Mouse (Mus musculus): ENCODE measurements around the gene 2410004P03Rik. TPM values are rescaled to one million over a fixed set of nuclear protein-coding genes. Genes with fewer than 3 reads are reported as not detected.

The 2410004P03Rik gene
- polyA plus RNA-seq, 1 experiment, result 0.04 TPM

DNA sequence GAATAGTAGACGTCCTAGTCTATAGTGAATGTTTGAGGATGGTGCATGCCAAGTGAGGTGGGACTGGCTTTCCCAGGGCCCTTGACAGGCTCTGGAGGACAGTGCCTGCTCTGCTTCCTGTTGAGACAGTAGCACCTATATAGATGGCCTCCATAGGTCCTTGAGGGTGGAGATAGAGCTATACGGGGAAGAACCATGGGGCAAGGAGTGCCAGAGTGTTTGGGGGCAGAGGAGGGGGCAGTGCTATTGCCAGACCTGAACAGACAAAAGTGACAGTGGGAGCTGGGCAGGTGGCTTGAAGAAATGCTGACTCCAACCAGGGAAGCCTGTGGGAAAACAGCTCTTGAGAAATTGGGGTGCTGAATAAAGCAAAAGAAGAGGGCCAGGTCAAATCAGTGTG is 17.2 kb downstream of the 2410004P03Rik start:
- Histone ChIP-seq H3K4me2 (ENCODE audit: low read depth) (no peak overlapping the region), H3K36me3 (ENCODE audit: control insufficient read depth, insufficient read depth) (peaks cover 24% of the 10 kb centered on the region), H3K27me3 (ENCODE audit: control insufficient read depth, insufficient read depth, insufficient read length) (no peaks in the 10 kb centered on the region), H3ac (ENCODE audit: control insufficient read depth, insufficient read length) (no peak overlapping the region), H3K4me3 (no peak overlapping the region), H3K79me2 (ENCODE audit: control insufficient read depth, insufficient read depth) (no peaks in the 10 kb centered on the region)
- TF ChIP-seq POLR2AphosphoS2 (IDR thresholded peaks at IDR 0.05; ENCODE audit: insufficient read length, low read depth), result no peak
- no peak for TF ChIP-seq MYOD1 (IDR thresholded peaks at IDR 0.05; ENCODE audit: control insufficient read depth in 1 of 3, insufficient read length in 2 of 3, low read depth in 2 of 3)
- TF ChIP-seq TCF3 (IDR thresholded peaks at IDR 0.05; ENCODE audit: insufficient read length, low read depth), result no peak
- TF ChIP-seq TCF12 (IDR thresholded peaks at IDR 0.05; ENCODE audit: insufficient read depth, poor library complexity, severe bottlenecking), result no peak

DNA sequence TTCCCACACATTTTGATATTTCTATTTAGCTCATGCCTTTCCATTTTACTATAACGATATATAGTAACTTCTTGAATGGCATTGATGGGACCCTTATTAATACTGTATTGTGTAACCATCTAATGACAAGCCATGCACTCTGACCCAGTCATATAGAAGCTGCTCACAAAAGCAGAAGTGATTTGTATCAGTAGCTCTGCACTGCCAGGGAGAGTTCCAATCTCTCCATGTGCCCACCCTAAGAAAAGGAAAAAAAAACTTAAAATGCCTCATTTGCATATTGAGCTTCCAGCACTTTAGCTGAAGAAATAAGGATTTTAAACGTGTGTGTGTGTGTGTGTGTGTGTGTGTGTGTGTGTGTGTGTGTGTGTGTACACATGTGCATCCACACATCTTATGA is 19.2 kb downstream of the 2410004P03Rik start:
- TF ChIP-seq CEBPB (IDR thresholded peaks at IDR 0.05; ENCODE audit: insufficient read depth, poor library complexity, severe bottlenecking) (no peak), TCF12 (IDR thresholded peaks at IDR 0.05; ENCODE audit: insufficient read depth, poor library complexity, severe bottlenecking) (no peak), MYOD1 (IDR thresholded peaks at IDR 0.05; ENCODE audit: control insufficient read depth in 1 of 3, insufficient read length in 2 of 3, low read depth in 2 of 3) (no peak), SRF (IDR thresholded peaks at IDR 0.05; ENCODE audit: control insufficient read depth, insufficient read length, low read depth) (no peak), MYOG (IDR thresholded peaks at IDR 0.05; ENCODE audit: control insufficient read depth in 1 of 3, insufficient read depth in 1 of 3, insufficient read length in 2 of 3, low read depth in 2 of 3) (no peak)
- H3K79me2 ChIP-seq (ENCODE audit: control insufficient read depth, insufficient read depth), result no peaks in the 10 kb centered on the region
- no peak overlapping the region for H3ac ChIP-seq (ENCODE audit: control insufficient read depth, insufficient read length)
- no peaks in the 10 kb centered on the region for H3K27me3 ChIP-seq (ENCODE audit: control insufficient read depth, insufficient read depth, insufficient read length)
- H3K4me3 ChIP-seq, result no peak overlapping the region
- no peak overlapping the region for H3K4me2 ChIP-seq (ENCODE audit: low read depth)
- peaks cover 24% of the 10 kb centered on the region for H3K36me3 ChIP-seq (ENCODE audit: control insufficient read depth, insufficient read depth)

DNA sequence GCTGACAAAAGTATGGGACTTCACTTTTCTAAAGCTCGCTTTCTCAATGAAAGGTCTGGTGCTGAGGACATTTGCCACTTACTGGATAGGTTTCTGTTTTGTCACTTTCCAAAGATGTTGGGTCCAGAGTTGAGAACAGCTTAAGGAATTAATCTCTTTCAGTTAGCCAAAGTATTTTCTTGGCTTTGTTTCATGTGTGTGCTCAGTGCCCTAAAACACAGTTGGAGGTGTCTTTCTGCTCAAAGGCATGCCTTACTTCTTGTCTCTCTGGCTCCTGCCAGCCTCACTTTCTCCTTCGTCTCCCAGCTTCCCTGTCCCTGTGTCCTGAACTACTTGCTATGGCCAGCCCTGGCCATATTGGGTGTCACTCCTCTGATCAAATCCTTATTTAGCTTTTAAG is 20.2 kb downstream of the 2410004P03Rik start:
- no peak for TF ChIP-seq SRF (IDR thresholded peaks at IDR 0.05; ENCODE audit: control insufficient read depth, insufficient read length, low read depth)
- TF ChIP-seq CEBPB (IDR thresholded peaks at IDR 0.05; ENCODE audit: insufficient read depth, poor library complexity, severe bottlenecking), result no peak
- no peak for TF ChIP-seq POLR2AphosphoS2 (IDR thresholded peaks at IDR 0.05; ENCODE audit: insufficient read length, low read depth)
- TF ChIP-seq TCF3 (IDR thresholded peaks at IDR 0.05; ENCODE audit: insufficient read length, low read depth), result no peak
- no peak for TF ChIP-seq REST (IDR thresholded peaks at IDR 0.05; ENCODE audit: insufficient read depth, insufficient read length)
- no peak for TF ChIP-seq MYOG (IDR thresholded peaks at IDR 0.05; ENCODE audit: control insufficient read depth in 1 of 3, insufficient read depth in 1 of 3, insufficient read length in 2 of 3, low read depth in 2 of 3)
- Histone ChIP-seq H3ac (ENCODE audit: control insufficient read depth, insufficient read length) (no peak overlapping the region), H3K27me3 (ENCODE audit: control insufficient read depth, insufficient read depth, insufficient read length) (no peaks in the 10 kb centered on the region), H3K4me2 (ENCODE audit: low read depth) (no peak overlapping the region), H3K36me3 (ENCODE audit: control insufficient read depth, insufficient read depth) (peaks cover 24% of the 10 kb centered on the region), H3K4me3 (no peak overlapping the region), H3K79me2 (ENCODE audit: control insufficient read depth, insufficient read depth) (no peaks in the 10 kb centered on the region)

DNA sequence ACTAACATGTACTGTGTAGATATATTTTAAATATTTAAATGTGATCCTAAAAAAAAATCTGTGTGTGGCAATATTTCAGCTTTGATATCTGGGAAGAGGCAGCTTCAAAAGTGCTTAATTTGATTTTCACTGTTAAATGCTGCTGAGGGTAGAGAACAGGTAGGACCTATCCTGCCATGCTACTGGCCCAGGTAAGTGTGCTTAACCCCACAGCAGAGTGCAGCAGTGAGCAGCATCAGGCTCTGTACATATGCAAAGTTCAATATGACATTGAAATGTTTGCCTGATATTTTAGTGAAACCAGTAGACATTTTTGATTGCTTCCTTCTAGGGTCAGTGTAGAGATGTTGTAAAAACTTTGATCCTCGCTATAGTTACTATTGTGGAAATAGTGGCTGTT is 25.7 kb downstream of the 2410004P03Rik start:
- Histone ChIP-seq H3ac (ENCODE audit: control insufficient read depth, insufficient read length) (no peak overlapping the region), H3K4me2 (ENCODE audit: low read depth) (no peak overlapping the region), H3K4me3 (no peak overlapping the region), H3K27me3 (ENCODE audit: control insufficient read depth, insufficient read depth, insufficient read length) (no peaks in the 10 kb centered on the region), H3K79me2 (ENCODE audit: control insufficient read depth, insufficient read depth) (no peaks in the 10 kb centered on the region), H3K36me3 (ENCODE audit: control insufficient read depth, insufficient read depth) (peaks cover 36% of the 10 kb centered on the region)
- no peak for TF ChIP-seq MYOD1 (IDR thresholded peaks at IDR 0.05; ENCODE audit: control insufficient read depth in 1 of 3, insufficient read length in 2 of 3, low read depth in 2 of 3)
- no peak for TF ChIP-seq SRF (IDR thresholded peaks at IDR 0.05; ENCODE audit: control insufficient read depth, insufficient read length, low read depth)
- TF ChIP-seq TCF3 (IDR thresholded peaks at IDR 0.05; ENCODE audit: insufficient read length, low read depth), result no peak
- TF ChIP-seq USF1 (IDR thresholded peaks at IDR 0.05; ENCODE audit: low read depth), result no peak
- TF ChIP-seq MYOG (IDR thresholded peaks at IDR 0.05; ENCODE audit: control insufficient read depth in 1 of 3, insufficient read depth in 1 of 3, insufficient read length in 2 of 3, low read depth in 2 of 3), result no peak
- no peak for TF ChIP-seq POLR2AphosphoS2 (IDR thresholded peaks at IDR 0.05; ENCODE audit: insufficient read length, low read depth)
- no peak for TF ChIP-seq REST (IDR thresholded peaks at IDR 0.05; ENCODE audit: insufficient read depth, insufficient read length)
- no peak for TF ChIP-seq POLR2A (IDR thresholded peaks at IDR 0.05; ENCODE audit: insufficient read length, low read depth)
- TF ChIP-seq E2F4 (IDR thresholded peaks at IDR 0.05; ENCODE audit: insufficient read depth), result no peak
- no peak for TF ChIP-seq MAX (IDR thresholded peaks at IDR 0.05; ENCODE audit: low read depth)

DNA sequence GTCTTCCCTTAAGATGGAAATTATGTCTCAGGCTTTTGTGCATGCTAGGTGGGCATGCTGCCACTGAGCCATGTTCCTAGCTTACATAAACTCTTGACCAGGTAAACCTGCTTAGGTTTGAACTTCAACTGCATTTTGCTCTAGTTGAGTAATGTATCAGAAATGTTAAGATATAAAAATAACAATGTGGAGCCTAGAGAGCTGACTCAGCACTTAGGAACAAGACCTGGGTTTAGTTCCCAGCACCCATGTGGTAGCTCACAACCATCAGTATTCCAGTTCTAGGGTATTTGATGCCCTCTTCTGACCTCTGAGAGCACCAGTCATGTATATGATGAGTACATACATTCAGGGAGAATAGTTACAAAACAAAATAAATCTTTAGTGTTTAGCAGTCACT is 34.4 kb downstream of the 2410004P03Rik start:
- no peaks in the 10 kb centered on the region for H3K79me2 ChIP-seq (ENCODE audit: control insufficient read depth, insufficient read depth)
- no peak overlapping the region for H3ac ChIP-seq (ENCODE audit: control insufficient read depth, insufficient read length)
- H3K36me3 ChIP-seq (ENCODE audit: control insufficient read depth, insufficient read depth), result peaks cover 86% of the 10 kb centered on the region
- no peak overlapping the region for H3K4me2 ChIP-seq (ENCODE audit: low read depth)
- H3K27me3 ChIP-seq (ENCODE audit: control insufficient read depth, insufficient read depth, insufficient read length), result no peaks in the 10 kb centered on the region
- no peak overlapping the region for H3K4me3 ChIP-seq
- no peak for TF ChIP-seq SRF (IDR thresholded peaks at IDR 0.05; ENCODE audit: control insufficient read depth, insufficient read length, low read depth)
- TF ChIP-seq REST (IDR thresholded peaks at IDR 0.05; ENCODE audit: insufficient read depth, insufficient read length), result no peak
- no peak for TF ChIP-seq MYOD1 (IDR thresholded peaks at IDR 0.05; ENCODE audit: control insufficient read depth in 1 of 3, insufficient read length in 2 of 3, low read depth in 2 of 3)
- TF ChIP-seq USF1 (IDR thresholded peaks at IDR 0.05; ENCODE audit: low read depth), result no peak
- TF ChIP-seq POLR2A (IDR thresholded peaks at IDR 0.05; ENCODE audit: insufficient read length, low read depth), result no peak
- TF ChIP-seq TCF3 (IDR thresholded peaks at IDR 0.05; ENCODE audit: insufficient read length, low read depth), result no peak
- no peak for TF ChIP-seq MAX (IDR thresholded peaks at IDR 0.05; ENCODE audit: low read depth)
- no peak for TF ChIP-seq POLR2AphosphoS2 (IDR thresholded peaks at IDR 0.05; ENCODE audit: insufficient read length, low read depth)
- TF ChIP-seq E2F4 (IDR thresholded peaks at IDR 0.05; ENCODE audit: insufficient read depth), result no peak
- no peak for TF ChIP-seq MYOG (IDR thresholded peaks at IDR 0.05; ENCODE audit: control insufficient read depth in 1 of 3, insufficient read depth in 1 of 3, insufficient read length in 2 of 3, low read depth in 2 of 3)
- TF ChIP-seq TCF12 (IDR thresholded peaks at IDR 0.05; ENCODE audit: insufficient read depth, poor library complexity, severe bottlenecking), result no peak
- no peak for TF ChIP-seq CEBPB (IDR thresholded peaks at IDR 0.05; ENCODE audit: insufficient read depth, poor library complexity, severe bottlenecking)
